Mouse (Mus musculus) ES-E14 (cell line): Measurements from ENCODE around the gene Ly6g5c. TPM values are rescaled to one million over a fixed set of nuclear protein-coding genes. Genes with fewer than 3 reads are reported as not detected.

Source experiments
- DNase-seq: peaks from one replicate; pipeline ENCODE4 v3.0.0-alpha.2; 2013; ENCODE audit warnings: low read depth, low spot score
- H3K27ac ChIP-seq: 2 replicates; pipeline ENCODE4 v1.5.1; 2012; ENCODE audit warnings: low read depth, mild to moderate bottlenecking, low read length, moderate library complexity, mixed read lengths; ENCODE audit not compliant: poor library complexity, insufficient read depth, severe bottlenecking
- H3K36me3 ChIP-seq: 2 replicates; pipeline ENCODE4 v1.6.1; 2012; ENCODE audit warnings: mild to moderate bottlenecking, low read length, moderate library complexity, mixed read lengths; ENCODE audit not compliant: control insufficient read depth, poor library complexity, insufficient read depth, severe bottlenecking
- H3K4me1 ChIP-seq, 2 experiments: fragments of 150-350 bp in 1 of 2; sonication (generic) in 1 of 2; 2 replicates each; pipeline ENCODE4 v1.6.1; 2012; ENCODE audit warnings: low read length in 2 of 2, mild to moderate bottlenecking in 1 of 2, mixed read lengths in 1 of 2; ENCODE audit not compliant: control insufficient read depth in 2 of 2, insufficient read depth in 2 of 2, poor library complexity in 1 of 2
- H3K4me3 ChIP-seq, 2 experiments: fragments of 150-350 bp in 1 of 2; sonication (generic) in 1 of 2; 2 replicates each; pipeline ENCODE4 v1.5.1; 2012; ENCODE audit warnings: low read length in 2 of 2, low read depth in 1 of 2, mild to moderate bottlenecking in 1 of 2, mixed read lengths in 1 of 2; ENCODE audit not compliant: insufficient read depth in 1 of 2, poor library complexity in 1 of 2, severe bottlenecking in 1 of 2
- H3K9ac ChIP-seq: 2 replicates; pipeline ENCODE4 v1.6.1; 2012; ENCODE audit warnings: low read depth, mild to moderate bottlenecking, low read length, mixed read lengths; ENCODE audit not compliant: poor library complexity, insufficient read depth, severe bottlenecking
- H3K9me3 ChIP-seq: fragments of 150-350 bp; sonication (generic); 2 replicates; pipeline ENCODE4 v1.6.1; 2012; ENCODE audit warnings: low read depth, mild to moderate bottlenecking, low read length; ENCODE audit not compliant: control insufficient read depth, insufficient read depth
- CHD2 ChIP-seq: IDR thresholded peaks from 2 replicates; pipeline ENCODE4 v1.6.1; 2014; ENCODE audit warnings: mild to moderate bottlenecking, low read depth, low read length, inconsistent platforms
- HCFC1 ChIP-seq: IDR thresholded peaks from 2 replicates; pipeline ENCODE4 v1.6.1; 2012; ENCODE audit warnings: low read length, inconsistent platforms, borderline replicate concordance; ENCODE audit not compliant: insufficient read depth
- MAFK ChIP-seq: IDR thresholded peaks from 2 replicates; pipeline ENCODE4 v1.6.1; 2014; ENCODE audit warnings: mild to moderate bottlenecking, low read depth, low read length, inconsistent platforms; ENCODE audit not compliant: insufficient read depth
- ZC3H11A ChIP-seq: IDR thresholded peaks from 2 replicates; pipeline ENCODE4 v1.6.1; 2012; ENCODE audit warnings: low read depth, mild to moderate bottlenecking, inconsistent platforms, low read length, borderline replicate concordance
- ZNF384 ChIP-seq: IDR thresholded peaks from 2 replicates; pipeline ENCODE4 v1.6.1; 2012; ENCODE audit warnings: low read depth, low read length, inconsistent platforms
- in situ Hi-C, 2 experiments: fragments of 600-800 bp; cut with MboI; formaldehyde crosslinking; loops; one replicate each; pipeline ENCODE4 v1.15.1; 2025; ENCODE audit warnings: low sequenced_read_pairs in 2 of 2, inconsistent platforms in 1 of 2; ENCODE audit not compliant: unreplicated experiment in 2 of 2
- total RNA-seq: library from RNA; depleted of rRNA; stranded (reverse); fragments of 300-350 nt; gene quantifications from 2 replicates; pipeline ENCODE4 v1.2.3, GENCODE M21; 2012

The Ly6g5c gene
- total RNA-seq, 1 experiment, result 0.49 TPM

GRCm38 (mm10) chr17:35134801-35135590, 26.9 kb downstream of the Ly6g5c start, which contains the start of gene Bag6:
Gene Bag6 (plus strand): TSS chr17:35135178.
- Histone ChIP-seq H3K4me1 (peaks cover 0 to 9% of the 10 kb centered on the region in 2 experiments; a peak in 2 of 4 replicates), H3K27ac (peak within 1 kb of the TSS; percentile 94), H3K36me3 (peaks cover 16% of the 10 kb centered on the region), H3K9ac (peak within 1 kb of the TSS; percentile 98), H3K9me3 (no peaks in the 10 kb centered on the region), H3K4me3 (peak within 1 kb of the TSS; percentile 68 to 95)
- in situ Hi-C loops, result no loop called here
- peak; percentile 89 for DNase-seq
- no peak; the same call in 1 of the 2 replicates for TF ChIP-seq CHD2
- peak; percentile 83 for TF ChIP-seq HCFC1
- no peak for TF ChIP-seq MAFK

GRCm38 (mm10) chr17:35135591-35136320, 27.7 kb downstream of the Ly6g5c start:
- DNase-seq, result peak; percentile 60
- in situ Hi-C loops, result no loop called here
- Histone ChIP-seq H3K9ac (peak overlapping the region; percentile 98), H3K9me3 (no peaks in the 10 kb centered on the region), H3K36me3 (peaks cover 23% of the 10 kb centered on the region), H3K4me3 (peak overlapping the region; percentile 68 to 95), H3K4me1 (peaks cover 0 to 12% of the 10 kb centered on the region in 2 experiments; a peak in 2 of 4 replicates), H3K27ac (peak overlapping the region; percentile 94)
- TF ChIP-seq MAFK (no peak), CHD2 (peak; percentile 40; the same call in 1 of the 2 replicates), ZC3H11A (no peak), HCFC1 (no peak)

- Histone ChIP-seq H3K36me3 (peaks cover 53% of the 10 kb centered on the region), H3K9ac (peak overlapping the region; percentile 25; the same call in 1 of the 2 replicates)
- in situ Hi-C loops, result no loop called here
Observed at GRCm38 (mm10) chr17:35139269-35139668, 31.2 kb downstream of the Ly6g5c start.

GRCm38 (mm10) chr17:35140490-35140996, 32.5 kb downstream of the Ly6g5c start:
- no peak overlapping the region for H3K27ac ChIP-seq
- no peak for DNase-seq
- peaks cover 66% of the 10 kb centered on the region for H3K36me3 ChIP-seq
- H3K4me3 ChIP-seq, result no peak overlapping the region
- in situ Hi-C loops, result no loop called here
- peaks cover 0 to 13% of the 10 kb centered on the region in 2 experiments; a peak in 2 of 4 replicates for H3K4me1 ChIP-seq
- TF ChIP-seq CHD2 (no peak), HCFC1 (no peak), MAFK (no peak), ZNF384 (no peak), ZC3H11A (no peak)
- peak overlapping the region; percentile 43; the same call in 1 of the 2 replicates for H3K9ac ChIP-seq
- no peaks in the 10 kb centered on the region for H3K9me3 ChIP-seq

More at GRCm38 (mm10) chr17:35139269-35139668, 31.2 kb downstream of the Ly6g5c start:
- peaks cover 0 to 13% of the 10 kb centered on the region in 2 experiments; a peak in 2 of 4 replicates for H3K4me1 ChIP-seq
- no peaks in the 10 kb centered on the region for H3K9me3 ChIP-seq
- H3K27ac ChIP-seq, result no peak overlapping the region
- TF ChIP-seq MAFK, result no peak
- H3K4me3 ChIP-seq, result no peak overlapping the region
- no peak for DNase-seq
